Mouse (Mus musculus) left cerebral cortex, postnatal 36 days (tissue): ENCODE data around the gene Ppp6r2. TPM values are rescaled to one million over a fixed set of nuclear protein-coding genes. Genes with fewer than 3 reads are reported as not detected.

ENCODE experiments used
- DNase-seq, 2 experiments: peaks; one replicate each; pipeline ENCODE4 v3.0.0; 2021 to 2022; ENCODE audit warnings: low spot score in 2 of 2, mixed read lengths in 1 of 2
- intact Hi-C: fragments of 180-260 bp; cut with DNase I; formaldehyde crosslinking; loops from one replicate; pipeline ENCODE4 v1.15.1; 2025
- total RNA-seq, 2 experiments: library from RNA; stranded (reverse); gene quantifications; 2 replicates each; pipeline ENCODE4 v1.2.3; 2021

Ppp6r2 gene
- total RNA-seq, 2 experiments from 2014 or later: 162 to 167 TPM

DNA sequence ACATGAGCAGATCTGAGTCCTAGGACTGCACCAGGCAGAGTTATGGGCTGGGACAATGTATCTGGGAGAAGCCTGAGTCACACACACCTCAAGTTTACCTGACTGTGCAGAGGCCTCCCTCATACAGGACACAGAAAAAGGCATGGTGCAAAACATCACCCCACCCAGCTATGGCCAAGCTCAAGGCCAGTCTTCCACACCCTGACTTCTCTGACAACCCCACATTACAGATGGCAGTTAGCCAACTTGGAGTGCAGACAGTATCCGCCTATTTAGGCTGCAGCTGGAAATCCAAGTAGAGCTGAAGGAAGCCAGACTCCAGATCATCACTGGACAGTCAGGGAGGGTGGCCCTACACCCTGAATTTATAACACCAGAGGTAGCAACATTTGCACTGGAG, 85.1 kb downstream of the Ppp6r2 start:
- intact Hi-C loops: no loop called here
- DNase-seq: no peak

DNA sequence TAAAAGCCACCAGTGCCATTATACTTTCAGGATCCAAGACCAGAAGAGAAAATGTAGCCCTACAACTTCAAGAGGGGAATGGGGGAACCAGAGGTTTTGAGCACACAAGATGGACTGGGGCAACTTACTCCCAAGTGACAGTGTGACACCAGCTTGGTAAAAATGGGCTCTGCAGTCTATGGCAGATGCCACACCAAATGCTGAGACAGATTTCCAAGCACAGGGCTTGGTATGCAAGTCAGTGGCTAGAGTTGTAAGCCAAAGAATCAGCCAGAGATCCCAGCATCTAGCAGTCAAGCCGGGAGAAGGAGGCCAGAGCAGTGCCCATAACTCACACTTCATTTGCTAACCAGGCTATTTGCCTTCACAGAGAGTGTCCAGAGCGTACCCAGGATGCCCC, 86.3 kb downstream of the Ppp6r2 start:
- no peak for DNase-seq
- intact Hi-C loops: no loop called here

DNA sequence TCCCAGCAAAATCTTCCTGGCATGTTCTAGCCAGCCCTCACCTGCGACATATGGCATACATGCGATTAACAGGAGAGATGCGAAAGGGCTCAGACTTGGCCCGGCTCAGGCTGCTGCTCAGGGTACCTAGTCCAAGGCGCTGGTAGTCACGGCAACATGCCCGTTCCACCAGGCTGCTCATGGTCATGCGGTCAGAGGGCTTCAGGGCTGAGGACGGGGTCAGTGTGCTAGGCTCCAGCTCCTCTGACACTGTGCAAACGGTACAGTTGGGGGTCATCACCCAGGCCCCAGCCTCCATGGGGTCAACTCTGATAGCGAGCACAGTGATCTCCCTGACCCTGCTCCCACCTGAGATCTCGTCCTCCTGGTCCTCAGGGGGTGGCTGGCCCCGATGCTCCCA, 88.8 kb downstream of the Ppp6r2 start:
- intact Hi-C loops: no loop called here
- no peak for DNase-seq

DNA sequence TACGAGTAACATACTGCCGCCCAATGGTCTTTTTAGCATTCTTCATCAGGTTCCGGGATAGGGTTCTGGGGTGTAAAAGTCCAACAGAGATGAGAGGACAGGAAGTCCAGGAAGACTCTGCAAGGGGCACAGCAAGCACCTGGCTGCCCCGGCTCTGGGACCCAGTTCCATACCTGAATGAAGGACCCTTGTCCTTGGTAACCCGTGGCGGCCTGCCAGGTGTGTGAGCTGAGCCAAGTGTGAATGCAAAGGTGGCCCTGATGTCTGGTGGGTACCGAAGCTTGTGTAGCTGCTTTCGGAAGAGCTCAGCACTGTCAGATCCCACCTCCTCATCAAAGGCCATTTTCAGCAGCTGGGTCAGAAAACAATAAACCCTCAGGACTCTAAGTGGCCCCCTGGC, 89.2 kb downstream of the Ppp6r2 start:
- intact Hi-C loops: no loop called here
- no peak for DNase-seq

- no peak for DNase-seq
- intact Hi-C loops: no loop called here
Observed at GRCm38 (mm10) chr15:89305966-89306365, 94.6 kb downstream of the Ppp6r2 start.

DNA sequence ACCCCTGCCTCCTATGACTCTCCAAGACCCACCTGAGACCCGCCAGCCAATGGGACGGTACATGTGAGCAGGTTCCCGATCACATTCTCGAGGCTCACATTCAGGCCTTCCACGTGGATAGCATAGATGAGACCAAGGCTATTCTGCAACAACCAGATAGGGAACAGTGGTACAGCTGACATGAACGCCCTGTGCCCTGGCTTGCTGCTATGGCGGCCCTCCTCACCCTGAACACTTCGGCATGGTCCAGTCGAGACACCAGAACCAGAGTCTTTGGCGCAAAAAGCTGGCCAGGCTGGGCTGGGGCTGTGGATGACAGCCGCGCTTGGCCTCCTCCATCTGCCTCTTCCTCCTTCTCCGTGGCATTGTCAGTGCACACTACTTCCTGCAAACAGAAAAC, 96.1 kb downstream of the Ppp6r2 start:
- DNase-seq: no peak
- intact Hi-C loops: no loop called here

DNA sequence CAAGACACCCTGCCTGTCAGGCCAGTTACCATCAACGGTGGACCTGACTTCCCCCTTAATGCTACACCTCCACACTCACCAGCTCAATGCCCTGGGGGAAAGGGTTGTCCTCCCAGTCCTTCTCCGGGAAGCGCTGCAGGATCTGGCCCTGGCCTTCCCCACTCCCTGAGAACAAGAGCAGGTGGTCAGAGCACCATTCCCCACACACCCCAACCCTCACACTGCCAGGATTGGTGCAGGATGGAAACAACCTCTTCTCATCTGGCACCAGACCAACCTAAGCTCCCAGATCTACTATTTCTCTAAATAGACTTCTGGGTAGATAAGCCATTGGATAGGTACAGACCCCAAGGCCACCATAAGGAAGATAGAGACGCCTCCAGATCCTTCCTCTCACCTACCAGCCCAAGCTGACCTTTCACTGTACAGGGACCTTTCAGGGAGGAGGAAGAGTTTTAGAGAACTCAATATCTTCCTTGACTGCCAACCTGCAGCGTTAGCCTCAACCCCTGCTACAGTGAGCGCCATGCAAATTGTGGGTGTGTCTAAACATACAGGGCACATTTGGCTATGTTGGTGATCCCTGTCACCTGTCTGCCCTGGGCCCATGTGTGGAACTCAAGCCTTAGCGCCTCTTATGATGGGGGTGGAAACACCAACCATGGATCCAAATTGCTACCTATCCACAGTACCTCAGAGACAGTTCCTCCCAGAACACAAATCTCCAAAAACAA, 97.2 kb downstream of the Ppp6r2 start:
- no peak for DNase-seq
- intact Hi-C loops: no loop called here

DNA sequence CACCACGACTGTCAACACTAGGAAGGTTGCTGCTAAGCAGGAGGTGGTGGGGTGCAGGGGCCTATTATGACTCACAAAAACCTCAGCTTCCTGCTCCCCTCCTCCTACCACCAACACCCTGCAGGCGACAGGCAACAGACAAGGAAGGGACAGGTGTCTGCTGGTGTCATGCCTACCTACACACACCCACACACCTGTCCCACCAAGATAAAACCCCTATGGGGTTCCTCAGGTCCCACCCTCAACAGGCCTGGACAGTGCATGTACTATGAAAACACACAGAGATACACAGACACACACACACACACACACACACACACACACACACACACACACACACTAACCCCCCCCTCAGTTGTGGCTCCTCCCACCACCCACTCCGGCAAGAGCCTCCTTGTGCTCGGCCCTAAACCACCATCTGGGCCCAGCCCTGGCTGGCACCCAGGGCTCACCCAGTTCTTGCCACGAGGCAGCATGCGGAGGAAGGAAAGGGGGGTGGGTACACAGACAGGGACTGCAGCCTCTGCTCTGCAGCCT, 98.7 kb downstream of the Ppp6r2 start:
- intact Hi-C loops: no loop called here
- peak; percentile 71 to 81 for DNase-seq

DNA sequence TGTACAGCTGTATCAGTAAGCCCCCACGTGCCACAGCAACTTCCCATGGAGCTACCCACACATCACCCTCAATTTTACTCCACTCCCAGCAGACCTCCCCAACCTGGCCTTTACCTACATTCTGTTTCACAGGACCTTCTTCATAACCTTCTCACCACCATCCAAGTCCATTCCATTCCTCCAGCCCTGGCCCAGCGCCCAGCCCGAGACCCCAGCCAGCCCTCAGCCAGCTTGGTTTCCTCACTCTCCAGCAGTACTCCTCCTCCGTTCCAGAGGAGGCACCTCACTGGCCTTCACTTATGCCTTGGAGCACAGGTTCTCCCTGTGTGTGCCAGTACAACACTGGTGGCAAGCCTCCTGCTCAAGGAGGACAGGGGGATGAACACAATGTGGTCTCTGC, 102.0 kb downstream of the Ppp6r2 start:
- intact Hi-C loops: no loop called here
- DNase-seq: no peak

GRCm38 (mm10) chr15:89314107-89314506, 102.8 kb downstream of the Ppp6r2 start:
- intact Hi-C loops: no loop called here

DNA sequence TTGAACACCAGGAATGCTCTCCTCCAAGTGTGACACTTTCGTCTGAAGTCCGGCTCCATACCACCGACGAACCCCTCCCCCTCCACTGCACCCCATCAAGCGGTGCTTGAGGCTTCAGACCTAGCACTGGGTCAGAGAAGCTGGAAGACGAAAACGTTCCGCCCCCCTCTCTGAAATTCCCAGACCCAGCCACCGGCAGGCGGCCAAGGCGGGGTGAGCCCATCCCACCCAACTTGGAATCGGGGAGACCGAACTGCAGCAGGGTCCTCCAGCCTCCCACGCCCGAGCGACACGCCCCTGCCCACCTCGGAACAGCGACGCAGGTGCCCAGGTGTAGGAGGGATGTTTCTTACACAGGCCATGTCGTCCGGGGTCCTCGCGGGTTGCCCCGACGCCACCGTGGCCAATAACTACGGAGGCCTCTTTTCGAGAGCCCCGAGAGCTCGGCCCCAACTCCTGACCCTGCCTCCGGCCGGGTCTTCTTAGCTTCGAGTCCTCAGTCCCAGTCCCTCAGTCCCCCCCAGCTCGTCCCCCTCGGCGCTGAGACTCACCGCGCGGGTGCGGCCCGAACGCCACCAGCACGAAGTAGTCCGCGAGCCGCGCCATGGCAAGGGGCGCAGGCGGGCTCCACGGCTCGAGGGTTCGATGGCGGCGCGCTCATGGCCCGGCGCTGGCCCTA, 103.3 kb downstream of the Ppp6r2 start:
- peak in 1 of 2 experiments; percentile 26 for DNase-seq
- intact Hi-C loops: loop anchor here (5.0 kb wide), 1 partner anchor 58 kb away; the partner anchor contains the start of gene Sco2

More at GRCm38 (mm10) chr15:89314107-89314506, 102.8 kb downstream of the Ppp6r2 start:
- no peak for DNase-seq

DNA sequence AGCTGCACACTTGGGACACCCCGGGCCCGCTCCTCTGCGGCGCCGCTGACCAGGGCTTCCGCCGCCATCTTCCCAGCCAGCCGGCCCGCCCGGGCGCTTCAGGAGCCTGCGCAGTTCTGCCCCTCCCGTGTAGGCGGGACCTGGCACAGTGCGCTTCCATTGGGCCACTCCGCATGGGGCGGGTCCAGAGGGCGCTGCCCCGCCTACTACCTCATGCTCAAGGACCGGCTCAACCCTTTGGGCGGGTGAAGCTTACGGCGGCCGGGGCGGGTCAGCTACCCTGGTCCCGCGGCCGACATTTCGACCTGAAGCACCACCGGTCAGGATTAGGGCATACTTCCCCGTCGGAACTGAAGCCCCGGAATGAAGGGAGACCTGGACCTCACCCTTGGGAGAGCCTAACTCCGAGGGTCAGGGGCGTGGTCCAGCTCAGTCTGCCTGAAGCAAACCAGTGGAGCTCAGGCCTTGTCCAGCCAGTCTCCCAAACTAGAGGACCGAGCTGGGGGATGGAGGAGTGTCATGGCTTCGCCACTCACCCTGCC, 103.9 kb downstream of the Ppp6r2 start, which contains the start of gene Sbf1:
Gene Sbf1 (minus strand): TSS at position 122 of the 542 bp plus-strand sequence.
- intact Hi-C loops: loop anchor here (5.0 kb wide), 1 partner anchor 57 kb away; the partner anchor contains the start of gene Sco2

DNA sequence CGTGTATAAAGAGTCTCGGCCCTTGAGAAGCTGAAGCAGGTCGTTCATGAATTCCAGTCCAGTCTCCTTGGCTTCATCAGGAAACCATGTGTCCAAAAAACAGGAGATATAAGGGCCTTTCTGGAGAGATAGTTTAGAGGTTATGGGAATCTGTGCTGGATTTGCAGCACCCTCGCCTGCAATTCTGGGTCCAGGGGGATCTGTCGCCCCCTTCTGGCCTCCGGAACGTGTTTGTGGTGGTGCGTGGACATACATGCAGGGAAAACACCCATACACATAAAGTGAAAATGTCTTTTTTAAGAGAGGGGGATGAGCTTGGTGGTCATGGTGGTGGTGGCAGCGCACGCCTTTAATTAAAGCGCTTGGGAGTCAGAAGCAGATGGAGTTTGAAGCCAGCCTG, 104.8 kb downstream of the Ppp6r2 start:
- no peak for DNase-seq
- intact Hi-C loops: loop anchor here (2.0 to 5.0 kb wide), 2 partner anchors 39 to 56 kb away; partner anchors contain the start of genes Lmf2, Ncaph2 and Sco2

More for the DNA sequence above, 103.9 kb downstream of the Ppp6r2 start, which contains the start of gene Sbf1:
- peak; percentile 97 for DNase-seq

- no peak for DNase-seq
- intact Hi-C loops: no loop called here
Observed at GRCm38 (mm10) chr15:89321264-89321663, 109.9 kb downstream of the Ppp6r2 start.

GRCm38 (mm10) chr15:89322670-89323522, 111.5 kb downstream of the Ppp6r2 start, which contains the start of gene Adm2:
Gene Adm2, plus strand, starts transcription at chr15:89322720.
- intact Hi-C loops: no loop called here
- DNase-seq: no peak

DNA sequence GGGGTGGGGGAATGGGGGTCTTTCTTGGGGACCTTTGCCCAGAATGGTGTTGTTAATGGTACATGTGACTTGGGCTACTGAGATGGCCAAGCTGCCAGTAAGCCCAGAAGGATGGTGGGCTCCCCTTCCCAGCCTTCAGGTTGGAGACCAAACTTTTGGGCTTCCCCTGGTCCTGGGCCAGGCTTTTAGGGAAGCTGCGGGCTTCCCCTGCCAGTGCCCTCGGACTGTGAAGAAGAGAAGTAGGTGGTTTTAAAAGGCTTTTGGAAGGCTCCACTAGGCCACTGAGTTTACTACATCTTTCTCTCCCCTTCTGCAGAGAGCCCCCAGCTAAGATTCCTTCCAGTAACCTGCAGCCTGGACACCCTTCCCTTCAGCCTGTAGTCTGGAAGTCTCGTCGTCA, 112.3 kb downstream of the Ppp6r2 start:
- DNase-seq: no peak
- intact Hi-C loops: no loop called here

DNA sequence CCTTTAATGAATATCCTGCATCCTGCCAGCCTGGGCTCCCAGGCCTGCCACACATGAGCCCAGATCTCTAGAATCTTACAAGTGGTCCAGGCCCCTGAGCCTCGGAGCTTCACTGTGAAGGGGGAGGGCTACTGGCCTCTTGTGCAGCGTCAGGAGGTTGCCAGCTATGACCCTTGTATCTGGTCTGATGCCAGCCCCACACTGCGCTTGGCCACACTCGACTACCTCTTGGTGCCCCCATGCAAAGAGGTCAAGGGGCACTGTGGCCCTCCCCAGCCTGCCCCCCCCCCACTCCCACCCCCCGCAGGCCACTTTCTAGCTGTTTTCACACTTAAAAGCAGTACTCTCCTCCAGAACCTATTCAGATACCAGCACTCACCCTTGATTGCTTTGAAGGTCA, 115.1 kb downstream of the Ppp6r2 start:
- DNase-seq: no peak
- intact Hi-C loops: no loop called here

GRCm38 (mm10) chr15:89334271-89334670, 122.9 kb downstream of the Ppp6r2 start, which contains the start of gene Miox:
Gene Miox, plus strand, starts transcription at chr15:89334398.
- intact Hi-C loops: no loop called here
- DNase-seq: no peak

GRCm38 (mm10) chr15:89334774-89335537, 123.6 kb downstream of the Ppp6r2 start:
- DNase-seq: no peak
- intact Hi-C loops: no loop called here
